Mouse (Mus musculus): ENCODE measurements at regions not wholly inside any gene's neighbourhood (a gene's known extent, or its start where the extent isn't known, plus 50 kb on each side); places are given as distances from the start of the nearest gene placed in this dataset.

DNA sequence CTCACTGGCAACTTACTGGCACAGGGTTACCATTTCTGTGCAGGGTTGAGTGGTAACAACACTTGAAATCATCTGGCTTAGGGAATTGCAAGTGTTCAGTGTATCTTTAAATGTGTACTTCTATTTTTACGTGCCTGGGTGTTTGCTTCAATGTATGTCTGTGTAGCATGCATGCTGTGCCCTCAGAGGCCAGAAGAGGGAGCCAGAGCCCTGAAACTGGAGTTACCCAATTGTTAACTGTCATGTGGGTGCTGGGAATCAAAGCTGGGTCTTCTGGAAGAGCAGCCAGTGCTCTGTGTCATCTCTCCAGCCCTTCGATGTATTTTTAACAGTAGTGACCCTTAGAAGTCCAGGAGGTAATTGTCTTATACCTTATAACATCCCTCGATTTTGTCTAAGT, 58.2 kb upstream of the Cdk6 start:
- TF ChIP-seq POLR2A (IDR thresholded peaks at IDR 0.05; ENCODE audit: extremely low read depth, insufficient read depth, low read length) (no peak), CTCF (IDR thresholded peaks at IDR 0.05; ENCODE audit: low read depth, low read length) (peak; percentile 20; the same call in 1 of the 2 replicates)
